ENCODE assay signal across 15 mouse cellular contexts in the genomic region with DNA sequence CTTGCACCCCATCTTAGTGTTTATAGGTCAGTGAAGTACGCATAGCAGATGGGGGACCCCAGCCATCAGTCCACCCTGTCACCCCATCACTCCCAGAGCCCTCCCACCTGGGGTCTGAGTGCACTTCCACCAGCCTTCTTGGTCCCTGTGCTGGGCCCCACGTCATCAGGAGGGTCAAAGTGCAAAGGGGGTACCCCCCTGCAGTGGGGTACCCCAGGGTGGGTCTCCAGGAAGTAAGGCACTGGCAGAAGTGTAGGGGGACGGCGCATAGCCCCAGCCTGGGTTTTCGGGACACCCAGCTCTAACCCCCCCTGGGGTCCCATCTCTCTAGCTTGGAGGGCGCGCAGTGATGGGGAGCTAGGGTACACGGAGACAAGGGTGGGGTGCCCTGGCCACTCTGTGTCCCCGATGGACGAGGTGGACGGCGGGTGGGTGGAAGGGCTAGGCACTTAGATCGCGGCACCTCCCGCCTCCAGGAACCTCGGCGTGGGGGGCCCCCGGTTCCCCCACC. TPM values are rescaled to one million over a fixed set of nuclear protein-coding genes. Genes with fewer than 3 reads are reported as not detected.
A peak's percentile ranks its signal among the peaks of the same experiment; 100 is the strongest.
DNase-seq lines count a peak whose midpoint lies in the region; ATAC-seq lines count a peak whose summit lies in the region.
"Had no signal": no experiment of that assay in that cellular context is flagged by ENCODE, and none has a peak within 500 bp of the region (broad histone marks: within the 10 kb centered on the region; RNA-seq: fewer than 3 reads in every experiment).

No protein-coding gene starts in this region.

- peaks cover 11% of the 10 kb centered on the region for H3K36me3 ChIP-seq in forebrain, embryonic 10.5 days (replicated peaks)
- no peaks in the 10 kb centered on the region for H3K36me3 ChIP-seq in forebrain, embryonic 11.5 days (ENCODE audit: control insufficient read depth, insufficient read depth, low read length)
- peaks cover 9% of the 10 kb centered on the region; the same call in 1 of the 2 replicates for H3K36me3 ChIP-seq in ES-E14 (ENCODE audit: control insufficient read depth, insufficient read depth, low read length, poor library complexity, severe bottlenecking)
- H3K36me3 ChIP-seq in hindbrain, embryonic 11.5 days (ENCODE audit: control insufficient read depth, insufficient read depth, low read length): no peaks in the 10 kb centered on the region
- peaks cover 25% of the 10 kb centered on the region for H3K36me3 ChIP-seq in midbrain, embryonic 13.5 days

- no peak for DNase-seq in forebrain, embryonic 10.5 days (ENCODE audit: extremely low spot score, low spot score)
- DNase-seq in forebrain, embryonic 11.5 days (ENCODE audit: low spot score): no peak
- no peak for DNase-seq in ES-E14 (ENCODE audit: low read depth, low spot score)
- no peak for DNase-seq in hindbrain, embryonic 11.5 days (ENCODE audit: low spot score)
- DNase-seq in adrenal gland, postnatal 14 days: no peak
- DNase-seq in urinary bladder, postnatal 10 days (ENCODE audit: low spot score): no peak
- DNase-seq in embryo, embryonic 10 days (ENCODE audit: low spot score): no peak
- DNase-seq: kidney, postnatal 14 days; thymus, adult 18-20 months had no signal

- H3K27me3 ChIP-seq in forebrain, embryonic 10.5 days (ENCODE audit: poor library complexity, severe bottlenecking): peaks cover 74% of the 10 kb centered on the region
- H3K27me3 ChIP-seq in forebrain, embryonic 11.5 days (ENCODE audit: control insufficient read depth, insufficient read depth, low read length): peaks cover 8% of the 10 kb centered on the region
- peaks cover 8% of the 10 kb centered on the region; the same call in 1 of the 2 replicates for H3K27me3 ChIP-seq in hindbrain, embryonic 11.5 days (ENCODE audit: control insufficient read depth, insufficient read depth, low read length)
- H3K27me3 ChIP-seq in midbrain, embryonic 13.5 days: peaks cover 10% of the 10 kb centered on the region; the same call in 1 of the 2 replicates
- H3K27me3 ChIP-seq: limb, embryonic 15.5 days; lung, embryonic 15.5 days had no signal

- peak overlapping the region; percentile 44; the same call in 1 of the 2 replicates for H3K4me3 ChIP-seq in forebrain, embryonic 10.5 days
- no peak overlapping the region for H3K4me3 ChIP-seq in forebrain, embryonic 11.5 days (ENCODE audit: low read depth, low read length)
- peak overlapping the region; percentile 47 to 51; a peak in 3 of 4 replicates for H3K4me3 ChIP-seq in ES-E14 (ENCODE audit: insufficient read depth in 1 of 2, low read depth in 1 of 2, low read length in 2 of 2, poor library complexity in 1 of 2, severe bottlenecking in 1 of 2)
- no peak overlapping the region for H3K4me3 ChIP-seq in hindbrain, embryonic 11.5 days (ENCODE audit: low read depth, low read length)
- no peak overlapping the region for H3K4me3 ChIP-seq in midbrain, embryonic 13.5 days (replicated peaks)
- H3K4me3 ChIP-seq: heart, embryonic 12.5 days; limb, embryonic 15.5 days; lung, embryonic 15.5 days; megakaryocyte, embryonic 14.5 days had no signal

- peaks cover 74% of the 10 kb centered on the region for H3K4me1 ChIP-seq in forebrain, embryonic 10.5 days
- peaks cover 27% of the 10 kb centered on the region for H3K4me1 ChIP-seq in forebrain, embryonic 11.5 days (replicated peaks; ENCODE audit: control insufficient read depth, insufficient read depth, low read length)
- H3K4me1 ChIP-seq in ES-E14 (ENCODE audit: control insufficient read depth in 2 of 2, insufficient read depth in 2 of 2, low read length in 2 of 2, poor library complexity in 1 of 2): peaks cover 8 to 55% of the 10 kb centered on the region in 2 experiments; a peak in 3 of 4 replicates
- peaks cover 26% of the 10 kb centered on the region for H3K4me1 ChIP-seq in hindbrain, embryonic 11.5 days (replicated peaks; ENCODE audit: control insufficient read depth, insufficient read depth, low read length)
- peaks cover 59% of the 10 kb centered on the region for H3K4me1 ChIP-seq in midbrain, embryonic 13.5 days (replicated peaks)

- in situ Hi-C loops in ES-E14 (cut with MboI; ENCODE audit: low sequenced_read_pairs in 2 of 2, unreplicated experiment in 2 of 2): loop anchor here in 1 of 2 experiments (5.0 kb wide), 1 partner anchor 52 kb away; no protein-coding TSS in a partner anchor

- no peak overlapping the region for H3K4me2 ChIP-seq in forebrain, embryonic 11.5 days (ENCODE audit: low read depth, low read length, severe bottlenecking)
- no peak overlapping the region for H3K4me2 ChIP-seq in hindbrain, embryonic 11.5 days (replicated peaks; ENCODE audit: low read depth, low read length)
- peak overlapping the region; percentile 21; the same call in 1 of the 2 replicates for H3K4me2 ChIP-seq in midbrain, embryonic 13.5 days (replicated peaks)
- H3K4me2 ChIP-seq: heart, embryonic 12.5 days; limb, embryonic 15.5 days; lung, embryonic 15.5 days had no signal

- peak overlapping the region; percentile 86 for H3K27ac ChIP-seq in forebrain, embryonic 10.5 days
- H3K27ac ChIP-seq in forebrain, embryonic 11.5 days (ENCODE audit: low read depth, low read length): no peak overlapping the region
- no peak overlapping the region for H3K27ac ChIP-seq in ES-E14 (ENCODE audit: insufficient read depth, low read depth, low read length, poor library complexity, severe bottlenecking)
- no peak overlapping the region for H3K27ac ChIP-seq in hindbrain, embryonic 11.5 days (ENCODE audit: low read depth, low read length)
- H3K27ac ChIP-seq in midbrain, embryonic 13.5 days: no peak overlapping the region
- H3K27ac ChIP-seq: limb, embryonic 15.5 days; lung, embryonic 15.5 days had no signal

- WGBS in forebrain, embryonic 10.5 days: 73% methylated on average over 18 of the region's 18 CpGs
- 80% methylated on average over 18 of the region's 18 CpGs for WGBS in forebrain, embryonic 11.5 days
- WGBS in hindbrain, embryonic 11.5 days: 72% methylated on average over 14 of the region's 18 CpGs
- WGBS in midbrain, embryonic 13.5 days: 77% methylated on average over 18 of the region's 18 CpGs

- H3K9ac ChIP-seq in forebrain, embryonic 11.5 days (ENCODE audit: low read length): no peak overlapping the region
- peak overlapping the region; percentile 33; the same call in 1 of the 2 replicates for H3K9ac ChIP-seq in ES-E14 (ENCODE audit: insufficient read depth, low read depth, low read length, poor library complexity, severe bottlenecking)
- H3K9ac ChIP-seq in hindbrain, embryonic 11.5 days (ENCODE audit: low read depth, low read length): 0 out of 2 replicates have a peak overlapping the region, but pooled peaks have one; percentile 25
- 0 out of 2 replicates have a peak overlapping the region, but pooled peaks have one; percentile 41 for H3K9ac ChIP-seq in midbrain, embryonic 13.5 days (replicated peaks)
- H3K9ac ChIP-seq: lung, embryonic 15.5 days had no signal

- no peaks in the 10 kb centered on the region for H3K9me3 ChIP-seq in forebrain, embryonic 10.5 days
- no peaks in the 10 kb centered on the region for H3K9me3 ChIP-seq in forebrain, embryonic 11.5 days (ENCODE audit: control insufficient read depth, low read length)
- no peaks in the 10 kb centered on the region for H3K9me3 ChIP-seq in ES-E14 (ENCODE audit: control insufficient read depth, insufficient read depth, low read depth, low read length)
- no peaks in the 10 kb centered on the region for H3K9me3 ChIP-seq in hindbrain, embryonic 11.5 days (ENCODE audit: control insufficient read depth, low read length)
- no peaks in the 10 kb centered on the region for H3K9me3 ChIP-seq in midbrain, embryonic 13.5 days
- H3K9me3 ChIP-seq: heart, embryonic 12.5 days; limb, embryonic 15.5 days; lung, embryonic 15.5 days; megakaryocyte, embryonic 14.5 days had no signal

- ATAC-seq in forebrain, embryonic 11.5 days (replicated peaks; ENCODE audit: low FRiP score): no peak
- ATAC-seq in hindbrain, embryonic 11.5 days (ENCODE audit: low FRiP score): no peak
- no peak for ATAC-seq in midbrain, embryonic 13.5 days

RNA-seq across cellular contexts. Expression of a gene that starts 7.0 kb away (rescaled TPM):
- polyA plus RNA-seq in forebrain, embryonic 10.5 days (2016; fragmentation: Nextera tagmentation; extraction: Ambion mirVana): 1.6 and 1.9 TPM in 2 replicates
- 2.8 and 3.3 TPM in 2 replicates for polyA plus RNA-seq in forebrain, embryonic 11.5 days (2014; fragmentation: Nextera tagmentation; extraction: Ambion mirVana)
- total RNA-seq in ES-E14 (2012; rRNA removed): 1.7 TPM in 2 replicates
- polyA plus RNA-seq in hindbrain, embryonic 11.5 days (2014; fragmentation: Nextera tagmentation; extraction: Ambion mirVana): 2.7 and 4.1 TPM in 2 replicates
- 1.4 and 1.9 TPM in 2 replicates for polyA plus RNA-seq in midbrain, embryonic 13.5 days (2015; fragmentation: Nextera tagmentation; extraction: Ambion mirVana)
- total RNA-seq in adrenal gland, postnatal 14 days (2021): 0.94 and 1.9 TPM in 2 replicates
- total RNA-seq: gastrocnemius, adult 18-20 months had no signal

RNA-seq across cellular contexts. Expression of a gene that starts 11.0 kb away (rescaled TPM):
- 0.78 and 1.4 TPM in 2 replicates for polyA plus RNA-seq in forebrain, embryonic 10.5 days (2016; fragmentation: Nextera tagmentation; extraction: Ambion mirVana)
- 1.1 and 3.0 TPM in 2 replicates for polyA plus RNA-seq in forebrain, embryonic 11.5 days (2014; fragmentation: Nextera tagmentation; extraction: Ambion mirVana)
- total RNA-seq in ES-E14 (2012; rRNA removed): 2.5 and 2.7 TPM in 2 replicates
- polyA plus RNA-seq in hindbrain, embryonic 11.5 days (2014; fragmentation: Nextera tagmentation; extraction: Ambion mirVana): 0.49 and 1.0 TPM in 2 replicates
- 1.2 and 2.1 TPM in 2 replicates for polyA plus RNA-seq in midbrain, embryonic 13.5 days (2015; fragmentation: Nextera tagmentation; extraction: Ambion mirVana)
- 0.64 and 2.1 TPM in 2 replicates for total RNA-seq in adrenal gland, postnatal 14 days (2021)

RNA-seq across cellular contexts. Expression of a gene that starts 15.6 kb away (rescaled TPM):
- polyA plus RNA-seq in forebrain, embryonic 10.5 days (2016; fragmentation: Nextera tagmentation; extraction: Ambion mirVana): 2.6 and 3.1 TPM in 2 replicates
- polyA plus RNA-seq in forebrain, embryonic 11.5 days (2014; fragmentation: Nextera tagmentation; extraction: Ambion mirVana): 3.0 and 3.5 TPM in 2 replicates
- 1.1 and 1.8 TPM in 2 replicates for total RNA-seq in ES-E14 (2012; rRNA removed)
- polyA plus RNA-seq in hindbrain, embryonic 11.5 days (2014; fragmentation: Nextera tagmentation; extraction: Ambion mirVana): 2.2 and 3.2 TPM in 2 replicates
- polyA plus RNA-seq in midbrain, embryonic 13.5 days (2015; fragmentation: Nextera tagmentation; extraction: Ambion mirVana): 6.9 and 7.2 TPM in 2 replicates
- total RNA-seq in adrenal gland, postnatal 14 days (2021): 0.48 and 1.6 TPM in 2 replicates

RNA-seq across cellular contexts. Expression of a gene that starts 15.6 kb away (rescaled TPM):
- 96.8 and 97.9 TPM in 2 replicates for polyA plus RNA-seq in forebrain, embryonic 10.5 days (2016; fragmentation: Nextera tagmentation; extraction: Ambion mirVana)
- 61.0 and 66.3 TPM in 2 replicates for polyA plus RNA-seq in forebrain, embryonic 11.5 days (2014; fragmentation: Nextera tagmentation; extraction: Ambion mirVana)
- 168 and 183 TPM in 2 replicates for total RNA-seq in ES-E14 (2012; rRNA removed)
- 44.8 and 52.6 TPM in 2 replicates for polyA plus RNA-seq in hindbrain, embryonic 11.5 days (2014; fragmentation: Nextera tagmentation; extraction: Ambion mirVana)
- 73.5 TPM in 2 replicates for polyA plus RNA-seq in midbrain, embryonic 13.5 days (2015; fragmentation: Nextera tagmentation; extraction: Ambion mirVana)
- total RNA-seq in adrenal gland, postnatal 14 days (2021): 52.6 and 55.6 TPM in 2 replicates

RNA-seq across cellular contexts. Expression of a gene that starts 21.5 kb away (rescaled TPM):
- polyA plus RNA-seq in forebrain, embryonic 10.5 days (2016; fragmentation: Nextera tagmentation; extraction: Ambion mirVana): 135 and 139 TPM in 2 replicates
- polyA plus RNA-seq in forebrain, embryonic 11.5 days (2014; fragmentation: Nextera tagmentation; extraction: Ambion mirVana): 132 and 144 TPM in 2 replicates
- 63.0 and 94.5 TPM in 2 replicates for total RNA-seq in ES-E14 (2012; rRNA removed)
- polyA plus RNA-seq in hindbrain, embryonic 11.5 days (2014; fragmentation: Nextera tagmentation; extraction: Ambion mirVana): 83.0 and 92.1 TPM in 2 replicates
- 127 and 133 TPM in 2 replicates for polyA plus RNA-seq in midbrain, embryonic 13.5 days (2015; fragmentation: Nextera tagmentation; extraction: Ambion mirVana)
- 40.5 and 43.3 TPM in 2 replicates for total RNA-seq in adrenal gland, postnatal 14 days (2021)

Comparison
In these comparisons a context has a peak if more than half of its experiments do, and no peak if none do; other contexts are left out.
1. H3K4me3 ChIP-seq: peak in forebrain, embryonic 10.5 days (single experiment) and ES-E14 (2 of 2); none in forebrain, embryonic 11.5 days (single experiment), hindbrain, embryonic 11.5 days (single experiment) and midbrain, embryonic 13.5 days (single experiment).